Mouse (Mus musculus): ENCODE results near the gene Sectm1b. TPM values are rescaled to one million over a fixed set of nuclear protein-coding genes. Genes with fewer than 3 reads are reported as not detected.
"Not testable (repeated sequence)": the region's sequence is repeated elsewhere in the genome, so short reads cannot be mapped to it uniquely, and the experiment has no call there.

The Sectm1b gene
- total RNA-seq, 1 experiment: not detected

GRCm38 (mm10) chr11:121109986-121110385 lies 46.6 kb upstream of the Sectm1b start:
- no peak overlapping the region for H3K27ac ChIP-seq (ENCODE audit: insufficient read depth, low read depth, low read length, poor library complexity, severe bottlenecking)
- no peak for DNase-seq (ENCODE audit: low read depth, low spot score)
- no peaks in the 10 kb centered on the region for H3K36me3 ChIP-seq (ENCODE audit: control insufficient read depth, insufficient read depth, low read length, poor library complexity, severe bottlenecking)
- H3K4me1 ChIP-seq (ENCODE audit: control insufficient read depth in 2 of 2, insufficient read depth in 2 of 2, low read length in 2 of 2, poor library complexity in 1 of 2): no peaks in the 10 kb centered on the region
- H3K9ac ChIP-seq (ENCODE audit: insufficient read depth, low read depth, low read length, poor library complexity, severe bottlenecking): no peak overlapping the region
- in situ Hi-C loops (cut with MboI; ENCODE audit: low sequenced_read_pairs in 2 of 2, unreplicated experiment in 2 of 2): no loop called here
- H3K9me3 ChIP-seq (ENCODE audit: control insufficient read depth, insufficient read depth, low read depth, low read length): no peaks in the 10 kb centered on the region
- H3K4me3 ChIP-seq (ENCODE audit: insufficient read depth in 1 of 2, low read depth in 1 of 2, low read length in 2 of 2, poor library complexity in 1 of 2, severe bottlenecking in 1 of 2): no peak overlapping the region
- TF ChIP-seq ZNF384 (IDR thresholded peaks at IDR 0.05; ENCODE audit: low read depth, low read length): no peak
- TF ChIP-seq HCFC1 (IDR thresholded peaks at IDR 0.05; ENCODE audit: borderline replicate concordance, insufficient read depth, low read length): no peak
- no peak for TF ChIP-seq CHD2 (IDR thresholded peaks at IDR 0.05; ENCODE audit: low read depth, low read length)
- no peak for TF ChIP-seq ZC3H11A (IDR thresholded peaks at IDR 0.05; ENCODE audit: borderline replicate concordance, low read depth, low read length)
- no peak for TF ChIP-seq MAFK (IDR thresholded peaks at IDR 0.05; ENCODE audit: insufficient read depth, low read depth, low read length)

GRCm38 (mm10) chr11:121108061-121108460 lies 44.7 kb upstream of the Sectm1b start:
- Histone ChIP-seq H3K9me3 (ENCODE audit: control insufficient read depth, insufficient read depth, low read depth, low read length) (no peaks in the 10 kb centered on the region), H3K4me1 (ENCODE audit: control insufficient read depth in 2 of 2, insufficient read depth in 2 of 2, low read length in 2 of 2, poor library complexity in 1 of 2) (no peaks in the 10 kb centered on the region), H3K27ac (ENCODE audit: insufficient read depth, low read depth, low read length, poor library complexity, severe bottlenecking) (no peak overlapping the region; the same call in 1 of the 2 replicates), H3K9ac (ENCODE audit: insufficient read depth, low read depth, low read length, poor library complexity, severe bottlenecking) (no peak overlapping the region), H3K4me3 (ENCODE audit: insufficient read depth in 1 of 2, low read depth in 1 of 2, low read length in 2 of 2, poor library complexity in 1 of 2, severe bottlenecking in 1 of 2) (no peak overlapping the region), H3K36me3 (ENCODE audit: control insufficient read depth, insufficient read depth, low read length, poor library complexity, severe bottlenecking) (no peaks in the 10 kb centered on the region)
- TF ChIP-seq CHD2 (IDR thresholded peaks at IDR 0.05; ENCODE audit: low read depth, low read length) (no peak), MAFK (IDR thresholded peaks at IDR 0.05; ENCODE audit: insufficient read depth, low read depth, low read length) (no peak), ZC3H11A (IDR thresholded peaks at IDR 0.05; ENCODE audit: borderline replicate concordance, low read depth, low read length) (no peak), HCFC1 (IDR thresholded peaks at IDR 0.05; ENCODE audit: borderline replicate concordance, insufficient read depth, low read length) (no peak), ZNF384 (IDR thresholded peaks at IDR 0.05; ENCODE audit: low read depth, low read length) (no peak)
- in situ Hi-C loops (cut with MboI; ENCODE audit: low sequenced_read_pairs in 2 of 2, unreplicated experiment in 2 of 2): no loop called here
- no peak for DNase-seq (ENCODE audit: low read depth, low spot score)

- H3K9me3 ChIP-seq (ENCODE audit: control insufficient read depth, insufficient read depth, low read depth, low read length); H3K4me1 ChIP-seq (ENCODE audit: control insufficient read depth in 2 of 2, insufficient read depth in 2 of 2, low read length in 2 of 2, poor library complexity in 1 of 2); H3K9ac ChIP-seq (ENCODE audit: insufficient read depth, low read depth, low read length, poor library complexity, severe bottlenecking); H3K4me3 ChIP-seq (ENCODE audit: insufficient read depth in 1 of 2, low read depth in 1 of 2, low read length in 2 of 2, poor library complexity in 1 of 2, severe bottlenecking in 1 of 2); in situ Hi-C loops (cut with MboI; ENCODE audit: low sequenced_read_pairs in 2 of 2, unreplicated experiment in 2 of 2); H3K36me3 ChIP-seq (ENCODE audit: control insufficient read depth, insufficient read depth, low read length, poor library complexity, severe bottlenecking); H3K27ac ChIP-seq (ENCODE audit: insufficient read depth, low read depth, low read length, poor library complexity, severe bottlenecking); DNase-seq (ENCODE audit: low read depth, low spot score): not testable (repeated sequence)
Measured at GRCm38 (mm10) chr11:121107242-121107641, 43.9 kb upstream of the Sectm1b start.

GRCm38 (mm10) chr11:121101124-121101805 lies 37.9 kb upstream of the Sectm1b start:
- in situ Hi-C loops (cut with MboI; ENCODE audit: low sequenced_read_pairs in 2 of 2, unreplicated experiment in 2 of 2): no loop called here
- H3K4me1 ChIP-seq (ENCODE audit: control insufficient read depth in 2 of 2, insufficient read depth in 2 of 2, low read length in 2 of 2, poor library complexity in 1 of 2): no peaks in the 10 kb centered on the region
- H3K9me3 ChIP-seq (ENCODE audit: control insufficient read depth, insufficient read depth, low read depth, low read length): no peaks in the 10 kb centered on the region
- no peak for TF ChIP-seq CHD2 (IDR thresholded peaks at IDR 0.05; ENCODE audit: low read depth, low read length)
- TF ChIP-seq HCFC1 (IDR thresholded peaks at IDR 0.05; ENCODE audit: borderline replicate concordance, insufficient read depth, low read length): no peak
- no peak overlapping the region for H3K4me3 ChIP-seq (ENCODE audit: insufficient read depth in 1 of 2, low read depth in 1 of 2, low read length in 2 of 2, poor library complexity in 1 of 2, severe bottlenecking in 1 of 2)
- no peak for DNase-seq (ENCODE audit: low read depth, low spot score)
- no peak overlapping the region for H3K27ac ChIP-seq (ENCODE audit: insufficient read depth, low read depth, low read length, poor library complexity, severe bottlenecking)
- no peak overlapping the region for H3K9ac ChIP-seq (ENCODE audit: insufficient read depth, low read depth, low read length, poor library complexity, severe bottlenecking)
- H3K36me3 ChIP-seq (ENCODE audit: control insufficient read depth, insufficient read depth, low read length, poor library complexity, severe bottlenecking): no peaks in the 10 kb centered on the region

- Histone ChIP-seq H3K27ac (ENCODE audit: insufficient read depth, low read depth, low read length, poor library complexity, severe bottlenecking) (no peak overlapping the region), H3K9me3 (ENCODE audit: control insufficient read depth, insufficient read depth, low read depth, low read length) (no peaks in the 10 kb centered on the region), H3K36me3 (ENCODE audit: control insufficient read depth, insufficient read depth, low read length, poor library complexity, severe bottlenecking) (no peaks in the 10 kb centered on the region), H3K4me1 (ENCODE audit: control insufficient read depth in 2 of 2, insufficient read depth in 2 of 2, low read length in 2 of 2, poor library complexity in 1 of 2) (no peaks in the 10 kb centered on the region), H3K4me3 (ENCODE audit: insufficient read depth in 1 of 2, low read depth in 1 of 2, low read length in 2 of 2, poor library complexity in 1 of 2, severe bottlenecking in 1 of 2) (no peak overlapping the region), H3K9ac (ENCODE audit: insufficient read depth, low read depth, low read length, poor library complexity, severe bottlenecking) (no peak overlapping the region)
- TF ChIP-seq ZNF384 (IDR thresholded peaks at IDR 0.05; ENCODE audit: low read depth, low read length) (no peak), ZC3H11A (IDR thresholded peaks at IDR 0.05; ENCODE audit: borderline replicate concordance, low read depth, low read length) (no peak), HCFC1 (IDR thresholded peaks at IDR 0.05; ENCODE audit: borderline replicate concordance, insufficient read depth, low read length) (no peak), MAFK (IDR thresholded peaks at IDR 0.05; ENCODE audit: insufficient read depth, low read depth, low read length) (no peak), CHD2 (IDR thresholded peaks at IDR 0.05; ENCODE audit: low read depth, low read length) (no peak)
- DNase-seq (ENCODE audit: low read depth, low spot score): no peak
- in situ Hi-C loops (cut with MboI; ENCODE audit: low sequenced_read_pairs in 2 of 2, unreplicated experiment in 2 of 2): no loop called here
Measured at GRCm38 (mm10) chr11:121100692-121101091, 37.3 kb upstream of the Sectm1b start.
